In the genomic region with DNA sequence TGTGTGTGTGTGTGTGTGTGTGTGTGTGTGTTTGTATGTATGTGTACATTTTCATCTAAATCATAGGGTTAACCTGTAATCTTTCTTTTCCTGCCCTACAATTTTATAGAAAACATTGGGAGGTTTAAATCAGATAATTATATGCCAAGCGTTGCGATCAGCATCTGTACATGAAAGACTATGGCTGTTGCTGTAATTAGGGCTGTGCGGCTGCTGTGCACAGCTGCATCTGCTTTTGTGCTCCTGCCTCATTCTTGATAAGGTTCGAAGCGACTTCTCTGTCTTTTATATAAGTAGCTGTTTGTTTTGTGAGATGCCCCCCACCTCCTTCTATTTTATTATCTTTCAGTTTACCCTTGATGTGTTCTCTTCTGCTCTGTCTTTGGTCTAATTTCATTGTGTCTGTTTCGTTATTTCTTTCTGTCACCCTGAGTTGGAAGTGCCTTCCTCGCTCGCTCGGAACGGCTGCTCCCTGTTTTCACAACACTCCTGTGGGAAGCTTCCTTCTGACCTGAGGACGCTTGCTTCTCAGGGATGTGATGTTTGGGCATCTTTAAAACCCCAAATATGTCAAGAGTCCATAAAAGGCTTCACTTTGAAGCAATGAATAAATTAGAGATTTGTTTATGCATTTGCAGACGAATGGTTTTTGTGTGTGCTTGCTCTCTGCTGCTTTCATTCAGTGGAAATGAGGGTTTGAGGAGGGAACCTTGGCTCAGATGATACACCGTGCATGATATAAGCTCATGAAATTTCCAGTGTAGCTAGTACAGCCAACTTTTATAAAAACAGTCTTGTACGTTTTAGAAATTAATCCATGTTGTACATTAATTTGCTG, we compare ENCODE assay signal across 14 mouse cellular contexts. TPM values are rescaled to one million over a fixed set of nuclear protein-coding genes. Genes with fewer than 3 reads are reported as not detected.
DNase-seq lines count a peak whose midpoint lies in the region; ATAC-seq and TF ChIP-seq lines count a peak whose summit lies in the region.
"Had no signal": no experiment of that assay in that cellular context is flagged by ENCODE, and none has a peak within 500 bp of the region (broad histone marks: within the 10 kb centered on the region; RNA-seq: fewer than 3 reads in every experiment).

No protein-coding gene starts in this region.

- no peaks in the 10 kb centered on the region for H3K27me3 ChIP-seq in forebrain, embryonic 15.5 days
- no peaks in the 10 kb centered on the region for H3K27me3 ChIP-seq in midbrain, embryonic 16.5 days (ENCODE audit: control insufficient read depth, insufficient read depth, low read depth, low read length)
- H3K27me3 ChIP-seq: limb, embryonic 12.5 days had no signal

- ATAC-seq in forebrain, embryonic 15.5 days (replicated peaks): peak; percentile 78
- ATAC-seq in midbrain, embryonic 16.5 days: no peak

- H3K36me3 ChIP-seq in forebrain, embryonic 15.5 days: no peaks in the 10 kb centered on the region
- no peaks in the 10 kb centered on the region for H3K36me3 ChIP-seq in midbrain, embryonic 16.5 days (ENCODE audit: control insufficient read depth, insufficient read depth, low read length)
- H3K36me3 ChIP-seq: limb, embryonic 12.5 days had no signal

- H3K4me3 ChIP-seq in layer of hippocampus, adult 2 months: peak overlapping the region; percentile 26; the same call in 1 of the 2 replicates
- peak overlapping the region; percentile 5; the same call in 1 of the 2 replicates for H3K4me3 ChIP-seq in forebrain, embryonic 15.5 days
- H3K4me3 ChIP-seq in midbrain, embryonic 16.5 days (ENCODE audit: low read depth, low read length): peak overlapping the region; percentile 22; the same call in 1 of the 2 replicates
- H3K4me3 ChIP-seq: limb, embryonic 12.5 days had no signal

- no peak for TF ChIP-seq CTCF in layer of hippocampus, adult 2 months (conservative IDR thresholded peaks at IDR 0.05)

- DNase-seq in layer of hippocampus, adult 2 months (ENCODE audit: low spot score in 2 of 2): no peak
- no peak for DNase-seq in layer of hippocampus, postnatal 25 days (ENCODE audit: extremely low spot score in 1 of 2, low spot score in 1 of 2)
- DNase-seq in brain, adult 2 months (ENCODE audit: low read depth, low spot score): peak; percentile 37
- DNase-seq in urinary bladder, postnatal 25 days (ENCODE audit: low spot score): no peak
- DNase-seq in kidney, adult 18-20 months: no peak
- DNase-seq: heart, postnatal 14 days; kidney, adult 11 months; thymus, postnatal 25 days had no signal

- H3K4me2 ChIP-seq in forebrain, embryonic 15.5 days (replicated peaks): peak overlapping the region; percentile 33
- peak overlapping the region; percentile 47 for H3K4me2 ChIP-seq in midbrain, embryonic 16.5 days (ENCODE audit: low read length)
- H3K4me2 ChIP-seq: limb, embryonic 12.5 days had no signal

- no peak overlapping the region for H3K9ac ChIP-seq in forebrain, embryonic 15.5 days (replicated peaks)
- H3K9ac ChIP-seq in midbrain, embryonic 16.5 days (ENCODE audit: low read depth, low read length): no peak overlapping the region
- H3K9ac ChIP-seq: limb, embryonic 12.5 days had no signal

- 18% methylated on average over 14 of the region's 14 CpGs for WGBS in forebrain, embryonic 15.5 days
- WGBS in midbrain, embryonic 16.5 days: 26% methylated on average over 14 of the region's 14 CpGs

- H3K27ac ChIP-seq in layer of hippocampus, adult 2 months: peak overlapping the region; percentile 61
- no peak overlapping the region for H3K27ac ChIP-seq in forebrain, embryonic 15.5 days (replicated peaks)
- peak overlapping the region; percentile 28; the same call in 1 of the 2 replicates for H3K27ac ChIP-seq in midbrain, embryonic 16.5 days (ENCODE audit: low read length)
- H3K27ac ChIP-seq: limb, embryonic 12.5 days; macrophage had no signal

- H3K9me3 ChIP-seq in forebrain, embryonic 15.5 days: no peaks in the 10 kb centered on the region
- H3K9me3 ChIP-seq in midbrain, embryonic 16.5 days (replicated peaks; ENCODE audit: control insufficient read depth, low read length, poor library complexity, severe bottlenecking): no peaks in the 10 kb centered on the region
- H3K9me3 ChIP-seq: limb, embryonic 12.5 days had no signal

- peaks cover 10% of the 10 kb centered on the region; the same call in 1 of the 2 replicates for H3K4me1 ChIP-seq in forebrain, embryonic 15.5 days
- H3K4me1 ChIP-seq in midbrain, embryonic 16.5 days (ENCODE audit: control insufficient read depth, insufficient read depth, low read length): peaks cover 11% of the 10 kb centered on the region
- H3K4me1 ChIP-seq: limb, embryonic 12.5 days had no signal

RNA-seq across cellular contexts. Expression of gene Ttc29, which starts 20.0 kb away (rescaled TPM):
- not detected for total RNA-seq in layer of hippocampus, adult 2 months (2021)
- total RNA-seq in layer of hippocampus, postnatal 25 days (2021): under 1 TPM in 1 of 2 experiments, not detected in 1; 0.20 TPM
- polyA plus RNA-seq in forebrain, embryonic 15.5 days (2015; fragmentation: Nextera tagmentation; extraction: Ambion mirVana): 0.70 and 1.9 TPM in 2 replicates
- polyA plus RNA-seq in midbrain, embryonic 16.5 days (2015; fragmentation: Nextera tagmentation; extraction: Ambion mirVana): 1.2 and 1.8 TPM in 2 replicates
- total RNA-seq: adrenal gland, adult 18-20 months; granulocyte monocyte progenitor cell, adult 5-6 weeks; heart, postnatal 14 days had no signal
- polyA plus RNA-seq: limb, embryonic 12.5 days; macrophage had no signal
